Mouse (Mus musculus): ENCODE measurements around the gene Acp1. TPM values are rescaled to one million over a fixed set of nuclear protein-coding genes. Genes with fewer than 3 reads are reported as not detected.

Acp1 gene
- total RNA-seq, 2 experiments from 2014 or later: 56.7 to 58.3 TPM

DNA sequence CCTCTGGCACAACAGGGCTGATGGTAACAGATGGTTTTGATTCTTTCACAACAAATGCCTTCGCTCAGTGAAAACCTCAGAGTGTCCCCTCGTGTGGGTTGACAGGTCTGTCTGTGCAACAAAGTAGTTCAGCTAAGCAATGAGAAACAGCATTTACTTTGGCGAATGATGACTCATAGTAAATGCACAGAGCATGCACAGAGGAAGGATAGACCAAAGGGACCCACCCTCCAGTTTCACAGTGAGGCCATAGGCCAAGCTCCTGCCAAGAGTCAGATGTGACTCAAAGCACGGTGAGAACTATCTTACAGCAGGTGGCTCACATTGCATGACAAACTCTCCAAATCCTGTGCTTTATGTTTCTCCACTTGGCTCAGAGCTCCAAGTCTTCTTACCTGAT lies 45.6 kb downstream of the Acp1 start:
- no peak for DNase-seq (ENCODE audit: low spot score in 2 of 2)

- no peak for DNase-seq (ENCODE audit: low spot score in 2 of 2)
Observed at GRCm38 (mm10) chr12:30864347-30864746, 47.0 kb downstream of the Acp1 start.

- DNase-seq (ENCODE audit: low spot score in 2 of 2): no peak
Observed at GRCm38 (mm10) chr12:30856172-30856571, 55.2 kb downstream of the Acp1 start.

- no peak for DNase-seq (ENCODE audit: low spot score in 2 of 2)
Observed at GRCm38 (mm10) chr12:30855442-30856159, 55.8 kb downstream of the Acp1 start.

- peak in 1 of 2 experiments; percentile 61 for DNase-seq (ENCODE audit: low spot score in 2 of 2)
Observed at GRCm38 (mm10) chr12:30851871-30852270, 59.5 kb downstream of the Acp1 start.

DNA sequence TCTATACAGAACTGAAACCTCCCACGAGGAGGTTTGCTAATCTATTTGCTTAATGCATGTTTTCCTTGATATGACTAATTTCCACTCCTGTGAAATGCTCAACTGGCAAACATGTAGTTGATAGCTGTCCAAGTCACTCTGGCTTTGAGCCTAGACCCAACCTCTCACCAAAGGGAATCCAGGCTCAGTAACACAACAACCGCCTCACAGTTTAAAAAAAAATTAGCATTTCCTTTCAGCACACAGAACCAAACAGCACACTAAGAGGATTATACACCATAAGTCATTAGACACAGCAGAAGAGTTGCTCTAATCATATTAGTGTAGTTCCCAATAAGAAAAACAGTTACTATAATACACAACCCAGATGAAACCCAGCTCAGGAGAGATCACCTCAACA lies 60.5 kb downstream of the Acp1 start:
- DNase-seq (ENCODE audit: low spot score in 2 of 2): peak; percentile 64 to 84

DNA sequence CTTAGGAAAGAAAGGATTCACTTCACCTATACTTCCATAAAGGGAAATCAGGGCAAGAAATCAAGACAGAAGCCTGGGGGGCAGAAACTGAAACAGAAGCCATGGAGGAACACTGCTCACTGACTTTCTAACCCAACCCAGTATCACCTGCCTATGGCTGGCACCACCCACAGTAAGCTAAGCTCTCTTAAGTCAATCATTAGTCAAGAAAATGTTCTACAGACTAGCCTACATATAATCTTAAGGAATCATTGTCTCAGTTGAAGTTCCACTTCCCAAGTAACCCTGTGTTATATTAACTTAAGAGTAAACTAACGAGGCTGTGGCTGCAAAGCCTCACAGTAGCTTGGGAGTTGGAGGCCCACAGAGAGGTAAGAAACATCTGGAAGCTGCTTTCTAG lies 62.9 kb downstream of the Acp1 start:
- DNase-seq (ENCODE audit: low spot score in 2 of 2): no peak

Other genes with a start within 250 kb of the Acp1 start
- gene Alkal2, start 27.3 kb downstream of the Acp1 start, total RNA-seq (2021): 1 to 10 TPM; 4.3 to 5.2 TPM
- gene Sh3yl1, start 79 bp upstream of the Acp1 start, total RNA-seq (2021): 10 to 100 TPM; 11.3 to 12.1 TPM
- gene Fam110c, start 162.3 kb upstream of the Acp1 start, total RNA-seq (2021): not detected